Mouse (Mus musculus): ENCODE measurements at regions not wholly inside any gene's neighbourhood (a gene's known extent, or its start where the extent isn't known, plus 50 kb on each side); places are given as distances from the start of the nearest gene placed in this dataset.

DNA sequence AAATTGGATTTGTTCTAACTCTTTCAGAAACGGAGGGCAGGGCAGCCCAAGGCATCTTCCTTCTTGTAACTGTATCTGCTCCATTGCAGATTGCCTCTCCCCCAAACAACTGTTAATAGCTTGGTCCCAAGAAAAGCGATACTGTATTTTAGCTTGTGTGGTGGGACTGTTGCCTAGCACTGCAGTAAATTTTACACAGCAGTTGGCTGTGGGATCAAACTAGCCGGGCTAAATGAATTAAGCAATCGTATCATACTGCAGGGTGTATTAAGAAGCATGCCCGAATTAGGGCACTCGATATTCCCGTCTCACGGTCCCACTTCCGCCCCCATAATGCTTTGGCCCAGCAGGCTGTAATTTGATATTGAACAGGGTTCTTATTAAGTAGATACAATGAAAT is 210.2 kb upstream of the 1700056E22Rik start:
- H3K27me3 ChIP-seq (replicated peaks; ENCODE audit: control insufficient read depth, insufficient read depth, low read length), result no peaks in the 10 kb centered on the region
- no peaks in the 10 kb centered on the region for H3K4me1 ChIP-seq (replicated peaks; ENCODE audit: control insufficient read depth, insufficient read depth, low read length)
- no peak overlapping the region for H3K4me2 ChIP-seq
- no peak for DNase-seq (ENCODE audit: low spot score)
- H3K4me3 ChIP-seq (ENCODE audit: low read depth, low read length), result no peak overlapping the region
- WGBS, result 71% methylated on average over 9 of the region's 9 CpGs
- ATAC-seq (replicated peaks; ENCODE audit: low FRiP score), result no peak
- no peaks in the 10 kb centered on the region for H3K36me3 ChIP-seq (ENCODE audit: control insufficient read depth, insufficient read depth, low read length)
- H3K27ac ChIP-seq (ENCODE audit: low read depth, low read length), result no peak overlapping the region
- H3K9me3 ChIP-seq (ENCODE audit: control insufficient read depth, low read length), result no peaks in the 10 kb centered on the region
- no peak overlapping the region for H3K9ac ChIP-seq (ENCODE audit: low read depth, low read length)

DNA sequence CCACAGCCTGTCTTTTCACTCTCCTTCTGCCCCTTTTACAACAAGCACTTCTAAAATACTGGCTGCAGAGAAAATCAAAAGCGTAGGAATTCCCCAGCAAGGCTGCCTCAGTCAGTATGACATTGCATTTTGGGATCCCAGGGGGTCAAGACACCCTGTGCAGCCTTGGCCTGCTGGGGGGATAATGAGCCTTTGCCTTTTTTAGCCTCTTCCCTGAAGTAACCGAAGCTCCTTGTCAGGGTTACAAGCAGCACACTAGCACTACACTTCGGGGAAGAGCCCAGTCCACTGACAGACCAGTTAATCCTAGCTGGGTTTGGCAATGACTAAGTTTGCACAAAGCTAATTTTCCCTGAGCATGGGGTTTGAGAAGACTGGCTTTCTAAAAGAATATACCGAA is 207.7 kb upstream of the 1700056E22Rik start:
- H3K4me3 ChIP-seq (ENCODE audit: low read depth, low read length), result no peak overlapping the region
- 71% methylated on average over 4 of the region's 4 CpGs for WGBS

DNA sequence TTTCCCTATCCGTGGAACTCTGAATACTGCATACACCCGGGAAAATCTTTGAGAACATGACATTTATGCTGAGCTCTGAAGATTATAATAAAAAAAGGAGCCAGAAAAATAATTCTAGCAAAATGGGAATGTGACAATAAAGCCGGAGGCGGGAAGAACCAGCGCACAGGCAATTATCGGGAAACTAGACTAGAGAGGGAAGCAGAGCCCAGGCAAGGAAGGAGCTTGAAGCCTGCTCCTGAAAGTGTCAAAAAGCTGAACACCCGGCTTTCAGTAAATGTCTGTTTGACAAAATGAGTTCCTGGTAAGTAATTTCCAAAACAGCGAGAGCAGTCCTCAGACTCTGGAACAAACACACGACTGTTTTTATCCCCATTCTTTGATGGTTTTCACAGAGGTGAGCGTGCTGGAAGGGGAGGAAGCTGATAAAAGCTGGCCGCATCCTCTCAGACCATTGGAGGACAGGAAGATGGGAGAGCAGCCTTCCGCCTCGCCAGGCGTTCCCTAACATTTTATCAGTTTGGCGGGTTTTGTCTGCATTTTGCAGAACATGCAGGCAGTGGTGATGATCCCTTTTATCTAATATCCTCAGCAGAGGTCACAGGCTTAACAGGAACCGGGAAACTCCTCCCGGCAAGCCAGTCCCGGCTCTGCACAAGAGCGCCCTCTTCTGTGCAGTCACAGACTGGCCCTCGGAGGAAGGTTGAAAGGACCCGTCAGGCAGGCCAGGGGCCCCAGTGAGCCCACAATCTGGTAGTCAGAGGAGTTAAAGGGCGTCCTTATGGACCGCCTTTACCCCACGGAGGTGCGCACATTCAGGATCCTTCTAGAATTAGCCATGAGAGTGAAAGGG is 201.3 kb upstream of the 1700056E22Rik start:
- no peak overlapping the region for H3K27ac ChIP-seq (ENCODE audit: low read depth, low read length)
- no peak overlapping the region for H3K9ac ChIP-seq (ENCODE audit: low read depth, low read length)
- H3K27me3 ChIP-seq (replicated peaks; ENCODE audit: control insufficient read depth, insufficient read depth, low read length), result no peaks in the 10 kb centered on the region
- DNase-seq (ENCODE audit: low spot score) (peak; percentile 57), ATAC-seq (replicated peaks; ENCODE audit: low FRiP score) (peak; percentile 61; the same call in 1 of the 2 replicates)
- H3K36me3 ChIP-seq (ENCODE audit: control insufficient read depth, insufficient read depth, low read length), result no peaks in the 10 kb centered on the region
- H3K4me2 ChIP-seq, result peak overlapping the region; percentile 48
- peak overlapping the region; percentile 13; the same call in 1 of the 2 replicates for H3K4me3 ChIP-seq (ENCODE audit: low read depth, low read length)
- H3K9me3 ChIP-seq (ENCODE audit: control insufficient read depth, low read length), result no peaks in the 10 kb centered on the region
- H3K4me1 ChIP-seq (replicated peaks; ENCODE audit: control insufficient read depth, insufficient read depth, low read length), result no peaks in the 10 kb centered on the region
- 16% methylated on average over 25 of the region's 25 CpGs for WGBS

More for the DNA sequence above, 207.7 kb upstream of the 1700056E22Rik start:
- ATAC-seq (replicated peaks; ENCODE audit: low FRiP score), result no peak
- Histone ChIP-seq H3K4me2 (no peak overlapping the region), H3K27ac (ENCODE audit: low read depth, low read length) (no peak overlapping the region), H3K9ac (ENCODE audit: low read depth, low read length) (no peak overlapping the region), H3K36me3 (ENCODE audit: control insufficient read depth, insufficient read depth, low read length) (no peaks in the 10 kb centered on the region), H3K9me3 (ENCODE audit: control insufficient read depth, low read length) (no peaks in the 10 kb centered on the region), H3K27me3 (replicated peaks; ENCODE audit: control insufficient read depth, insufficient read depth, low read length) (no peaks in the 10 kb centered on the region), H3K4me1 (replicated peaks; ENCODE audit: control insufficient read depth, insufficient read depth, low read length) (no peaks in the 10 kb centered on the region)
- DNase-seq (ENCODE audit: low spot score), result no peak

DNA sequence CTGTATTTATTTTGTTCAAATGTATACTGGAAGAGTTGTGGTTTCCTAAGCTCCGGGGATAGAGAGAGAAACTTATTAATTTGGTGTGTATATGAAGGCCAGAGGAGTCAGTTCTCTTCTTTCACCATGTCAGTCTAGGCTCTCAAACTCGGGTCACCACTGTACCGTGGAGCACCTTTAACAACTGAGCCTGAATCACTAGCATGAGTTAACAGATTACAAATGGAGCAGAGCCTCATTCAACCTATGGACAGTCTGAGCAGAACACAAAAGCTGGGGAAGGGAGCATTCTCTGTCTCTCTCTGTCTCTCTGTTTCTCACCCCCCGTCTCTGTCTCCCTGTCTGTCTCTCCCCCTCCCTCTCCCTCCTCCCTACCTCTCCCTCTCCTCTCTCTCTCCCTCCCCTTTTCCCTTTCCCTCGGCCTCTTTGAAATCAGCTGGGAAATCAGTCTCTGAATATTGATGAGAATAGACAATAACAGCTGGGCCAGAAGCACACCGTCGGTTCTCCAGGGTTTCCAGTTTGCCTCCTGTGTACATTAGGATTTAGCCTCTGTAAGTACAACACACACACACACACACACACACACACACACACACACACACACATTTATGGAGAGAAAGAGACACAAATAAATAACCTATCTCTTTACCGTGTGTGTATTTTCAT is 200.4 kb upstream of the 1700056E22Rik start:
- DNase-seq (ENCODE audit: low spot score) (no peak), ATAC-seq (replicated peaks; ENCODE audit: low FRiP score) (no peak)
- H3K36me3 ChIP-seq (ENCODE audit: control insufficient read depth, insufficient read depth, low read length), result no peaks in the 10 kb centered on the region
- H3K4me3 ChIP-seq (ENCODE audit: low read depth, low read length), result no peak overlapping the region
- WGBS, result 69% methylated on average over 8 of the region's 8 CpGs
- H3K4me1 ChIP-seq (replicated peaks; ENCODE audit: control insufficient read depth, insufficient read depth, low read length), result no peaks in the 10 kb centered on the region
- H3K9me3 ChIP-seq (ENCODE audit: control insufficient read depth, low read length), result no peaks in the 10 kb centered on the region
- no peak overlapping the region for H3K9ac ChIP-seq (ENCODE audit: low read depth, low read length)
- H3K27ac ChIP-seq (ENCODE audit: low read depth, low read length), result no peak overlapping the region
- H3K4me2 ChIP-seq, result no peak overlapping the region
- no peaks in the 10 kb centered on the region for H3K27me3 ChIP-seq (replicated peaks; ENCODE audit: control insufficient read depth, insufficient read depth, low read length)

DNA sequence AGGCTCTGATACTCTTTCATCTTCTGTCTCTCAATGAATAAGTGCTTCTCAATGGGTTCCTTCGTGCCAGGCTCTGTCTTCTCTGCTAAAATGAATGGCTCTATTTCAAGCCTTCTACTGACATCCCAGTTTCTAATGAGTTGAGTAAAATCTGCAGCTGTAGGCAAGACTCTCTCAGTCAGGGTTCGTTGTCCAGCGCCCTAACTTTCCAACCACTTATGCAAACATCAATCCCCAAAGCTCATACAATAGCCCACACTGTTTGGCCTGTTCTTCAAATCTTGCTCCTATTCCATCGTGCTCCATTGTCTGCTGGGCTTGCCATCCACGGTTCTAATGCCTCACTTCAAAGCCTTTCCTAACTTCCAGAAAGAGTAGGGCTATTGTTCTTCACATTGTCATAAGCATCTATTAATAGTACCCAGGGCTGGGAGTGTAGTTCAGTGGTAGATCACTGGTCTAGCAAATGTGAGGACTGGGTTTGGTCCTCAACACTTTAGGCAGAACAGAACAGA is 199.7 kb upstream of the 1700056E22Rik start:
- ATAC-seq (replicated peaks; ENCODE audit: low FRiP score), result no peak

DNA sequence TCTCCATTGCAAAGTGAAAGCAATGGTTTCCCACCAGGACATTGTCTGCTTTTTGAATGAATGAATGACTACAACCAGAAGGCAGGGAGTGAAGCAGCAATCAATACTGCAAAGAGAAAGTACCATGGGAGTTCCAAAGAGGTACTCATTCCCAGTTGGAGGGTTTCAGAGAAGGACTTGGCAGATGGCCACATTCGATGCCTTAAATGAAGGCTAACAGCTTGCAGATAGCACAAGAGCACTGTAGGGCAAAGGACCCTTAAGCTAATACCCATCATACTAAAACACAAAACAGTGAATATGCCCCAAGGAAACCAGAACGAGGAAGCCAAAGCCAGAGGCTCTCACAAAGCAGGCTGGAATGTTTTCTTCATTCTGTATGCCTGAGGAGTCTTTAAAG is 188.2 kb upstream of the 1700056E22Rik start:
- Histone ChIP-seq H3K4me1 (replicated peaks; ENCODE audit: control insufficient read depth, insufficient read depth, low read length) (0 out of 2 replicates have a peak, but pooled peaks cover 2% of the 10 kb centered on the region), H3K9me3 (ENCODE audit: control insufficient read depth, low read length) (no peaks in the 10 kb centered on the region), H3K27ac (ENCODE audit: low read depth, low read length) (no peak overlapping the region), H3K36me3 (ENCODE audit: control insufficient read depth, insufficient read depth, low read length) (no peaks in the 10 kb centered on the region), H3K9ac (ENCODE audit: low read depth, low read length) (no peak overlapping the region), H3K4me3 (ENCODE audit: low read depth, low read length) (no peak overlapping the region), H3K4me2 (no peak overlapping the region), H3K27me3 (replicated peaks; ENCODE audit: control insufficient read depth, insufficient read depth, low read length) (no peaks in the 10 kb centered on the region)
- DNase-seq (ENCODE audit: low spot score), result no peak
- WGBS, result 53% methylated on average over 2 of the region's 2 CpGs
- ATAC-seq (replicated peaks; ENCODE audit: low FRiP score), result no peak

More for the DNA sequence above, 199.7 kb upstream of the 1700056E22Rik start:
- WGBS, result 74% methylated on average over 5 of the region's 5 CpGs
- Histone ChIP-seq H3K9me3 (ENCODE audit: control insufficient read depth, low read length) (no peaks in the 10 kb centered on the region), H3K27me3 (replicated peaks; ENCODE audit: control insufficient read depth, insufficient read depth, low read length) (no peaks in the 10 kb centered on the region), H3K9ac (ENCODE audit: low read depth, low read length) (no peak overlapping the region), H3K4me3 (ENCODE audit: low read depth, low read length) (no peak overlapping the region), H3K4me1 (replicated peaks; ENCODE audit: control insufficient read depth, insufficient read depth, low read length) (no peaks in the 10 kb centered on the region), H3K4me2 (no peak overlapping the region), H3K36me3 (ENCODE audit: control insufficient read depth, insufficient read depth, low read length) (no peaks in the 10 kb centered on the region), H3K27ac (ENCODE audit: low read depth, low read length) (no peak overlapping the region)
- no peak for DNase-seq (ENCODE audit: low spot score)

DNA sequence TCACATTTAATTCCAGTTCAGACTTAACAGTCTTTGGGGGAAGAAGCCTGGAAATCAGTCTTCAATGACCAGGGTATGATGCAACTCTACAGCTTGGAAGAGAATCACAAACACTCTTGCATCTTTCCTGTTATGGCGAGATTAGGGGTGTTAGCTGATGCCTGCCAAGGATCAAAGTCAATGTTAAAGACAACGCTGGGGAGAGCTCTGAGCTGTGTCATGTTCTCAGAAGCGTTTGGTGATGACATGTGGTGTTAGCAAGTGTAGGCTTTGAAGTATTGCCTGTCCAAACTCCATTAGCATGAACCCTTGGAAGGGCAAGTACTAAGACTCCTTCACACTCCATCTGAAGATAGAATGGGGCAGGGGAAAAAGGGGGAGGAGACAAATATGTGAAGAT is 187.7 kb upstream of the 1700056E22Rik start:
- 0 out of 2 replicates have a peak, but pooled peaks cover 2% of the 10 kb centered on the region for H3K4me1 ChIP-seq (replicated peaks; ENCODE audit: control insufficient read depth, insufficient read depth, low read length)
- H3K4me3 ChIP-seq (ENCODE audit: low read depth, low read length), result no peak overlapping the region
- H3K4me2 ChIP-seq, result no peak overlapping the region
- no peak overlapping the region for H3K9ac ChIP-seq (ENCODE audit: low read depth, low read length)
- no peaks in the 10 kb centered on the region for H3K27me3 ChIP-seq (replicated peaks; ENCODE audit: control insufficient read depth, insufficient read depth, low read length)
- H3K27ac ChIP-seq (ENCODE audit: low read depth, low read length), result no peak overlapping the region
- DNase-seq (ENCODE audit: low spot score), result no peak
- H3K36me3 ChIP-seq (ENCODE audit: control insufficient read depth, insufficient read depth, low read length), result no peaks in the 10 kb centered on the region
- WGBS, result 42% methylated on average over 3 of the region's 3 CpGs
- no peak for ATAC-seq (replicated peaks; ENCODE audit: low FRiP score)
- H3K9me3 ChIP-seq (ENCODE audit: control insufficient read depth, low read length), result no peaks in the 10 kb centered on the region

DNA sequence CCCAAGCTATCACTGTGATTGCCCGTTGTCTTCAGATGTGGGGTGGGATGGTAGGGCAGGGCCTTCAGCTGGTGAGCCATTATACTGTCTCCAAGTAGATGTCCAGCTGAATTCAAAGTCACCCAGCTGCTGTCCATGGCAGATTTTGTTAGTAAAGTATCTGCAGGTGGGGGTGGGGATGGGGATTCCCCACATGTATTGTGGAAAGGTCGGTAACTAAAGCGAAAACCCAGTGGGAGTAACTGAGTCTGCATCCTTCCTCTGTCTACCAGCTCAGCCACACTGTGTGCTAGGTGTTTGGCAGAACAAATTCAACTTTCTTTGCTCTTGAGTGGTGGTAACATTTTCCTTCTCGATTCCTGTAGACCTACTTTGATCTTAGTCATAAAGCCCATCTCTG is 163.2 kb upstream of the 1700056E22Rik start:
- ATAC-seq (replicated peaks; ENCODE audit: low FRiP score) (no peak), DNase-seq (ENCODE audit: low spot score) (no peak)
- no peak overlapping the region for H3K4me2 ChIP-seq
- H3K27me3 ChIP-seq (replicated peaks; ENCODE audit: control insufficient read depth, insufficient read depth, low read length), result no peaks in the 10 kb centered on the region
- H3K4me3 ChIP-seq (ENCODE audit: low read depth, low read length), result no peak overlapping the region
- no peaks in the 10 kb centered on the region for H3K36me3 ChIP-seq (ENCODE audit: control insufficient read depth, insufficient read depth, low read length)
- no peaks in the 10 kb centered on the region for H3K4me1 ChIP-seq (replicated peaks; ENCODE audit: control insufficient read depth, insufficient read depth, low read length)
- no peak overlapping the region for H3K27ac ChIP-seq (ENCODE audit: low read depth, low read length)
- no peak overlapping the region for H3K9ac ChIP-seq (ENCODE audit: low read depth, low read length)
- no peaks in the 10 kb centered on the region for H3K9me3 ChIP-seq (ENCODE audit: control insufficient read depth, low read length)
- WGBS, result 79% methylated on average over 4 of the region's 4 CpGs

All from liver, embryonic 11.5 days (tissue).